Mouse (Mus musculus) heart, embryonic 10.5 days (tissue): ENCODE data around the gene Sgms2. TPM values are rescaled to one million over a fixed set of nuclear protein-coding genes. Genes with fewer than 3 reads are reported as not detected.

ENCODE experiments used
- DNase-seq: peaks from one replicate; pipeline ENCODE4 v3.0.0-alpha.2; 2017; ENCODE audit warnings: low spot score
- H3K27ac ChIP-seq: fragments of 300-500 bp; sonication (generic); 2 replicates; pipeline ENCODE4 v1.5.1; 2016; ENCODE audit warnings: mild to moderate bottlenecking
- H3K27me3 ChIP-seq: fragments of 300-500 bp; sonication (generic); 2 replicates; pipeline ENCODE4 v1.6.1; 2016; ENCODE audit warnings: mild to moderate bottlenecking; ENCODE audit not compliant: poor library complexity, insufficient read depth, severe bottlenecking
- H3K36me3 ChIP-seq: fragments of 300-500 bp; sonication (generic); 2 replicates; pipeline ENCODE4 v1.6.1; 2016; ENCODE audit warnings: mild to moderate bottlenecking, moderate library complexity
- H3K4me1 ChIP-seq: fragments of 300-500 bp; sonication (generic); 2 replicates; pipeline ENCODE4 v1.6.1; 2016; ENCODE audit warnings: mild to moderate bottlenecking
- H3K4me3 ChIP-seq: fragments of 300-500 bp; sonication (generic); 2 replicates; pipeline ENCODE4 v1.5.1; 2016; ENCODE audit warnings: mild to moderate bottlenecking, moderate library complexity
- H3K9me3 ChIP-seq: fragments of 300-500 bp; sonication (generic); 2 replicates; pipeline ENCODE4 v1.6.1; 2016; ENCODE audit warnings: mild to moderate bottlenecking, moderate library complexity
- WGBS: fragments of 180-500 bp; shearing (Covaris S2); methylation state at CpG from one replicate; pipeline ENCODE4 v1.1.7; 2016; 5-methylcytosine and 5-hydroxymethylcytosine counted together
- polyA plus RNA-seq: library from polyadenylated mRNA; unstranded; fragments of >200 nt; fragmentation: Nextera tagmentation; extraction: Ambion mirVana; gene quantifications from 2 replicates; pipeline ENCODE4 v1.2.1, GENCODE M21; 2016

The Sgms2 gene
- polyA plus RNA-seq, 1 experiment from 2014 or later = 1.9 TPM

DNA sequence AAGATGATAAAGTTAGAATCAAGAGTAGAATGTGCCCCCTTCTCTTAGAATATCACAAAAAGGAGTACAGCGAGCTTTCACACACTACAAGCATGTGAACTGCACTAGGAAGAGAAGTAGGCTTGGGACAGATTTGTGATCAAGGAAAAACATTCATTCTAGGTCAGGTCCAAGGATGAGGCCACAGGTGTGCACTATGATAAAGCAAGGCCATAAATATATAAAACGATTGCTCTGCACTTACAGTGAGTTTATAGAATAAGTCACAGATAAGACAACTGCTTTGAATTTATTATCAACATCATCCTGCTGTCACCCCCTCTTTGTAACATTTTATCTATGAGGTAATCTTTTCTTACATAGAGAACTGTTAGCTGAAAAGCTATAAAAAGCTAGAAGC, 198.9 kb downstream of the Sgms2 start:
- Histone ChIP-seq H3K27me3 (no peaks in the 10 kb centered on the region), H3K4me1 (peaks cover 26% of the 10 kb centered on the region), H3K27ac (no peak overlapping the region), H3K9me3 (no peaks in the 10 kb centered on the region), H3K36me3 (peaks cover 3% of the 10 kb centered on the region; the same call in 1 of the 2 replicates), H3K4me3 (no peak overlapping the region)
- WGBS = 83% methylated on average over 2 of the region's 2 CpGs
- no peak for DNase-seq

DNA sequence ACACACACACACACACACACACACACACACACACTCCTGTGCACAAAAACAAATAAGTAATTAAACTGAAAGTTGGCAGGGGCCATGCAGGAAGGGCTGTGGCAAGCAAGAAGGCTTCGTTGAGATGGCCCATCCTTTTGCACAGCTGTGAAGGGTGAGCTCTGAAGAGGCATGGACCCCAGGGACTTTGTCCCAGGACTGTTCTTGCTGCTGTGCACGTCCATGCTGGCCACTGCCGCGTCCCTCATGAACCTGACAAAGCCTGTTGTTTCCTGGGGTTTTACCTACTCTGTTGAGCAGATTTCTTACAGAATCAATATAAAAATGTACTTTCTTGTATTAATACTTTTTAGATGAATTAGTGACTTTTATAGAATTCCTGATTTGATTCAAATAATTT, 199.3 kb downstream of the Sgms2 start:
- Histone ChIP-seq H3K36me3 (peaks cover 3% of the 10 kb centered on the region; the same call in 1 of the 2 replicates), H3K4me3 (no peak overlapping the region), H3K27me3 (no peaks in the 10 kb centered on the region), H3K27ac (no peak overlapping the region), H3K9me3 (no peaks in the 10 kb centered on the region), H3K4me1 (peaks cover 22% of the 10 kb centered on the region)
- 85% methylated on average over 4 of the region's 4 CpGs for WGBS
- DNase-seq = no peak

DNA sequence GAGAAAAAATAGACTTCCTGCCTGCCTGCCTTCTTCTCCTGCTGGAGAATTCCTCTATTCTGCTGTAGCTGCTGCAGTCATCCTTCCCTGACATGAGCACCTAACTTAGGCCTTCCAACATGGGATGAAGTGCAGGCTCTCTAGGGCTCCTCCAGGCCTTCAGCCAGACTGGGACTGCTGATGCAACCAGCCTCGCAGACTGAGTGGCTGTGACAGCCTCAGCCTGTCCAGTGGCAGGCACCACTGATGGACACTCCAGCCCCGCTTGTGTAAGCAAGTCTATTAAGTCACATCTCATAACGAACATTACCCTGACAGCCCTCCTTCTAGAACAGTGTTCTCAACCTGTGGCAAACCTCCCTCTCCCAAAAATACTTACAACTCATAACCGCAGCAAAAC, 217.1 kb downstream of the Sgms2 start:
- Histone ChIP-seq H3K27ac (no peak overlapping the region), H3K36me3 (no peaks in the 10 kb centered on the region), H3K4me1 (peaks cover 27% of the 10 kb centered on the region), H3K27me3 (no peaks in the 10 kb centered on the region), H3K9me3 (no peaks in the 10 kb centered on the region), H3K4me3 (no peak overlapping the region)
- WGBS = 76% methylated on average over 4 of the region's 4 CpGs
- DNase-seq = no peak

DNA sequence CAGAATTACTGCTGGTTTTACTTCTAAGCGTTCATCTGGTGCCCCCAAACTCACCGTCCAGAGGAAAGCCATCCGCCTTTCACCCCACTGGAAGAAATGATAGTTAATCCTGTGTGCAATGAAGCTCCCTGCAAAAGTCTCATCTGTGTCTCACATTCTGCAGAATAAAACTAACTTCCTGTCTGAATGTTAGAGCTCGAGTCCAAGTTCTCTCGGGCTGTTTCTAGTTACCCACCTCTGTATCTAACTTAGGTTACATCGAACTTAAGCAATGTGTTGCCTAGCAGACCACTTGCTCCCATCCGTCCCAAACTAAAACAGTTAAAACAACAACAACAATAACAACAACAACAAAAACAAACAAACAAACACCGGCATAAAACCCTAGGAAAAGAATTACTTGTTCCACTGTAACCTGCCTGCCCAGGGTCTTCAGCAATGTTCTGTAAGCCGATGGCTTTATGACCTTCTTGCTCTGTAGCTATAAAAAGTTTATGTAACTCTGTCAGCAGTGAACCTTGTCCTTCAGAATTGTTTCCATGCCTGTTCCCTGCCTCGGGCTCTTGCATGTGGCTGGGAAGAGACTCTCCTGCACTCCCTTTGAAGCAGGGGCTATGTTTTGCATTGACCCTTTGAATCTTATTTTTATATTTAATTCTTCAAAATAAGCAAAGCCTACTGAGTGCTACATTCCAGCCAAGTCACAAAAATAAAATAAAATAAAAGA, 218.7 kb downstream of the Sgms2 start:
- Histone ChIP-seq H3K4me1 (peaks cover 34% of the 10 kb centered on the region), H3K9me3 (no peaks in the 10 kb centered on the region), H3K27me3 (no peaks in the 10 kb centered on the region), H3K36me3 (peaks cover 5% of the 10 kb centered on the region), H3K4me3 (peak overlapping the region; percentile 90), H3K27ac (peak overlapping the region; percentile 95)
- WGBS = 52% methylated on average over 10 of the region's 10 CpGs
- DNase-seq = no peak

DNA sequence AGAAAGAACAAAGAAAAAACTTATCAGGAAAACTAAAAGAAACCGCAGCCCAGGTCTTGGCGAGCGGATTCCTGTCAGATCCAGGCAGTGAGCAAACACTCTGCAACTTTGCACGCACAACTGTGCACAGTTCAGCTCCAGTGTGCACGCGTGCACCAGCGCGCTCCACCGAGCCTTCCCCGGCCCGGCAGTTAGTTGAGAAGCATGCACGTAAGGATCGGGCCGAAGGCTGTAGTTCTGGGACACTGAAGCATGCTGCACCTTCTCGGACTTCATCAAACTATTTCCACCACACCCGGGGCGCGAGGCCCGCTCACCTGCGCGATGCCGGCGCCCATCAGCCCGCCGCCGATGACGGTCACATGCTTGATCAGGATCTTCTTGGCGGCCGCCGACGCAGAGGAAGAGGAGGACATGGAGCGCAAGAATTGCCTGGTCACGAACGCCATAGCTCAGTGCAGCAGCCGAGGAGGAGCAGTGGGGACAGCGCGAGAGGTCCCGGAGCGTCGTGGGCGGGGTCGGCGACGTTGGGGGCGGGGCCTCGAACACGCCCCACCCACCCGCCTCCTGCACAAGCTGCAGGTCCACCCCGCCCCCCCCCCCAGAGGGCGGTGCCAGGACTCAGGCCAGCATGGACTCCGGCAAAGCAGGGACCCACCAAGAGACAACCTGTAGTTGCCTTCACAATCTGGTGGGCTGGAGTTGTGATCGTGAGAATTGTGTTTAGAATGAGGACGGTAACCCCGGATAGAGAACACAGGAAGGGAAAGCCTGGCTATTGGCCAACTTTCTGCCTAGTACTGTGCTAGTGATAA, 219.4 kb downstream of the Sgms2 start, which contains the start of gene Hadh:
Gene Hadh, minus strand, starts transcription at position 543 of the 815 bp plus-strand sequence.
- Histone ChIP-seq H3K4me3 (peak within 1 kb of the TSS; percentile 90), H3K9me3 (no peaks in the 10 kb centered on the region), H3K27ac (peak within 1 kb of the TSS; percentile 95), H3K36me3 (peaks cover 13% of the 10 kb centered on the region), H3K4me1 (peaks cover 42% of the 10 kb centered on the region), H3K27me3 (no peaks in the 10 kb centered on the region)
- peak; percentile 95 for DNase-seq
- WGBS = under 1% methylated on average over 54 of the region's 54 CpGs

DNA sequence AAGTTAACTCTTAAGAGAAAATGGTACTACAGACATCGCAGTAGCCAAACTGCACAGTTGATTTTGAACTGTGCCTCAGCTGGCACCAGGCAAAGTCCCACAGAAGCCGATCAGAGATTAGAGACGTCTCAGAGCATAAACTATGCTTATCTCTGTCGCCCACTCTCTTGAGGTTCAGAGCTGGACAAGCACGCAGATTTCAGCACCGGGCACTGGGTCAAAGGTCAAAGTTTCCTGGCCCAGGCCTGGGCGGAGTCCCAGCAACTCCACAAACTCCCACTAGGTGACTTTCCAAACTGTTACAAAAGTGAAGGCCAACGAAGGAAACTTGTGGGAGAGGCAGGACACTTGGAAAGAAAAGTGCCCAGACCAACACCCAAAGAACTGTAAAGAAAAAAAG, 220.1 kb downstream of the Sgms2 start:
- Histone ChIP-seq H3K36me3 (peaks cover 15% of the 10 kb centered on the region), H3K4me1 (peaks cover 48% of the 10 kb centered on the region), H3K27me3 (no peaks in the 10 kb centered on the region), H3K9me3 (no peaks in the 10 kb centered on the region), H3K27ac (peak overlapping the region; percentile 95), H3K4me3 (peak overlapping the region; percentile 90)
- WGBS = 4% methylated on average over 8 of the region's 8 CpGs
- DNase-seq = peak; percentile 89

DNA sequence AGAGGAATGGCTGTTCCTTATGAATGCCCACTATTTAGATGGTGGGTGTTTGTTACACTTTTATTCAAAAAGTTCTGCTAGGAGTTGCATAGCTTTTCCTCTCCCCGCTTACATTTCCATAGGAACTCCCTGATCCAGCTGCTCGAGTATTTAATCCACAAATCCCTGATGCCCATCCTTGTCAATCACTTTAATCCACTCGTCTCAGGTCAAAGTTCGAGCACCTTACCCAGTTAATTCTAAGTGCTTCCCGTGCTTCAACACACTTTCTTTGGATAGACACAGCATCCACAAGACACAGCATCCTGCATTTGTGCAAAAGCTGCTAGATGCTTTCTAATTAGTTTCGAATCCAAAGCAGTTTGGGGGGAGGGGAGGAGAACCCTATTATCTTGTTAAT, 220.8 kb downstream of the Sgms2 start:
- WGBS = 65% methylated on average over 6 of the region's 6 CpGs
- H3K36me3 ChIP-seq = peaks cover 15% of the 10 kb centered on the region
- H3K9me3 ChIP-seq = no peaks in the 10 kb centered on the region
- no peak for DNase-seq
- H3K27ac ChIP-seq = no peak overlapping the region
- peaks cover 56% of the 10 kb centered on the region for H3K4me1 ChIP-seq
- H3K4me3 ChIP-seq = peak overlapping the region; percentile 90
- no peaks in the 10 kb centered on the region for H3K27me3 ChIP-seq

Other genes with a start within 250 kb of the Sgms2 start
- 113 and 129 TPM in 2 replicates for gene Hadh, start 219.3 kb downstream of the Sgms2 start, polyA plus RNA-seq
- 3.7 and 7.0 TPM in 2 replicates for gene Cyp2u1, start 188.2 kb downstream of the Sgms2 start, polyA plus RNA-seq
- 39.8 and 48.2 TPM in 2 replicates for gene Papss1, start 73.4 kb upstream of the Sgms2 start, polyA plus RNA-seq